Mouse (Mus musculus): ENCODE results near the gene Atg16l2.

GRCm38 (mm10) chr7:101323141-101323594, 21.1 kb upstream of the Atg16l2 start:
- no peak for TF ChIP-seq CTCF (IDR thresholded peaks at IDR 0.05; ENCODE audit: insufficient read depth, low read depth, low read length)
- TF ChIP-seq POLR2A (IDR thresholded peaks at IDR 0.05; ENCODE audit: insufficient read depth, low read depth, low read length): no peak
